Mouse (Mus musculus) lung, embryonic 14.5 days (tissue): ENCODE results near the gene Hand1. TPM values are rescaled to one million over a fixed set of nuclear protein-coding genes. Genes with fewer than 3 reads are reported as not detected.
A peak's percentile ranks its signal among the peaks of the same experiment; 100 is the strongest.
"Not testable (repeated sequence)": the region's sequence is repeated elsewhere in the genome, so short reads cannot be mapped to it uniquely, and the experiment has no call there.

Experiments used
- ATAC-seq: fragments of 200-750 bp; cut with Nextera tagmentation; 2 replicates; pipeline ENCODE4 v1.8.0; 2017; ENCODE audit warnings: mild to moderate bottlenecking, moderate TSS enrichment, moderate library complexity; ENCODE audit not compliant: insufficient read depth
- DNase-seq: peaks from one replicate; pipeline ENCODE4 v3.0.0-alpha.2; 2015
- H3K27ac ChIP-seq: fragments of 300-500 bp; sonication (generic); 2 replicates; pipeline ENCODE4 v1.5.1; 2014; ENCODE audit warnings: low read depth, mild to moderate bottlenecking, moderate library complexity
- H3K27me3 ChIP-seq: fragments of 300-500 bp; sonication (generic); 2 replicates; pipeline ENCODE4 v1.6.1; 2014; ENCODE audit warnings: low read length, control low read depth; ENCODE audit not compliant: insufficient read depth
- H3K36me3 ChIP-seq: fragments of 300-500 bp; sonication (generic); 2 replicates; pipeline ENCODE4 v1.6.1; 2014; ENCODE audit warnings: control low read depth; ENCODE audit not compliant: insufficient read depth
- H3K4me1 ChIP-seq: fragments of 300-500 bp; sonication (generic); 2 replicates; pipeline ENCODE4 v1.6.1; 2014; ENCODE audit warnings: antibody characterized with exemption, control low read depth; ENCODE audit not compliant: insufficient read depth
- H3K4me2 ChIP-seq: fragments of 300-500 bp; sonication (generic); 2 replicates; pipeline ENCODE4 v1.6.1; 2014; ENCODE audit warnings: mild to moderate bottlenecking
- H3K4me3 ChIP-seq: fragments of 300-500 bp; sonication (generic); 2 replicates; pipeline ENCODE4 v1.5.1; 2014; ENCODE audit warnings: low read depth, low read length
- H3K9ac ChIP-seq: fragments of 300-500 bp; sonication (generic); 2 replicates; pipeline ENCODE4 v1.6.1; 2014
- H3K9me3 ChIP-seq: fragments of 300-500 bp; sonication (generic); 2 replicates; pipeline ENCODE4 v1.6.1; 2016; ENCODE audit warnings: low read depth, low read length, control low read depth
- CTCF ChIP-seq: IDR thresholded peaks from 2 replicates; pipeline ENCODE4 v1.5.1; 2016; ENCODE audit warnings: antibody characterized with exemption, low read depth
- WGBS: fragments of 180-500 bp; shearing (Covaris S2); extraction: QIAGEN DNeasy Blood & Tissue Kit; methylation state at CpG from one replicate; pipeline ENCODE4 v1.1.7; 2014; 5-methylcytosine and 5-hydroxymethylcytosine counted together
- polyA plus RNA-seq: library from polyadenylated mRNA; unstranded; fragments of >200 nt; fragmentation: Nextera tagmentation; extraction: Ambion mirVana; gene quantifications from 2 replicates; pipeline ENCODE4 v1.2.1, GENCODE M21; 2014

Hand1 gene
- polyA plus RNA-seq, 1 experiment from 2014 or later: not detected

DNA sequence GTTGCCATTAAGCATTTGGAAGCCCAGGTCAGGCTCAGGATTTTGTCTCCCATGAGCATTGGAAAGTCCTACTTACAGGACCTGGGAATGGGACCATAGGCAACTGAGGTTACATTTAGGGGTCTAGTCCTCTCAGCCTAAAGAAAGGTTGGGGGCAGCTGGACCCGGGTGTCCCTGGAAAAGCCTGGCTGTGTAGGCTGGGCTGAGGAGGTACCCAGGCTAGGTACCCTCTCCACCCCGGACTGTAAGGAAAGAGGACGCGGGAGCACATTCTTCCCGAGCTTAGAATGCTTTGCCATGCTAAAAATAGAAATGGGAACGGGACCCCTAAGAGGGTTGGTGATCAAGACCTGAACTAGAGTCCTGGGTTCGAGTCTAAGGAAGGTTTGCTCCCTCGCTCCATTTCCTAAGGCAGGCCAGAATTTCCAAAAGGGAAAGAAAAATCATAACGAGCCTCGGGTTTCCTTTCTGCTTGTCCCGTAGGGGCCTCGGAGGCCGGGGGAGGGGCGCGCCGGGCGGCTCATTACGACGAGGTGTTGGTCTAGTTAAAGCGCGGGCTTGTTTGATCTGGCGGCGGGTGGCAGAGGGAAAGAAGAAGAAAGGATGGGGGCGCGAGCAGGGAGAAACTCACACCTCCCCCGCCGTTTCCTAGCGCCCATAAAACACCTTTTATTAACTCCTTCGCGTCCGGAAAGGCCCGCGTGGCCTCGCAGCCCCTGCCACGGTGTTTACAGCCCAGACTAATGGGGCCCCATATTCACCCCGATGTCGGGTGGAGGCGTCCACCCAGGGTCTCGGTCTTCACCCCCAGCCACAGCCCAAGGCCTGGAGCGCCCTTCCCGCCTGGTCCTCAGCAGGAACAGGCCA lies 5.3 kb downstream of the Hand1 start:
- Histone ChIP-seq H3K4me2 (peak overlapping the region; percentile 60), H3K27me3 (peaks cover 81% of the 10 kb centered on the region), H3K4me3 (peak overlapping the region; percentile 32), H3K4me1 (0 out of 2 replicates have a peak, but pooled peaks cover 5% of the 10 kb centered on the region), H3K36me3 (no peaks in the 10 kb centered on the region), H3K27ac (no peak overlapping the region), H3K9me3 (no peaks in the 10 kb centered on the region), H3K9ac (peak overlapping the region; percentile 34; the same call in 1 of the 2 replicates)
- ATAC-seq (no peak), DNase-seq (no peak)
- TF ChIP-seq CTCF: no peak
- WGBS: 1% methylated on average over 41 of the region's 41 CpGs

GRCm38 (mm10) chr11:57825234-57825633 lies 7.4 kb downstream of the Hand1 start:
- H3K27me3 ChIP-seq: peaks cover 60% of the 10 kb centered on the region
- 48% methylated on average over 11 of the region's 11 CpGs for WGBS
- not testable (repeated sequence) for ATAC-seq, H3K9ac ChIP-seq, H3K27ac ChIP-seq, H3K36me3 ChIP-seq, H3K4me2 ChIP-seq, H3K4me1 ChIP-seq, H3K9me3 ChIP-seq, DNase-seq, H3K4me3 ChIP-seq
- 0 out of 2 replicates have a peak, but pooled peaks have one; percentile 19 for TF ChIP-seq CTCF

- DNase-seq: no peak
- TF ChIP-seq CTCF: no peak
- Histone ChIP-seq H3K36me3 (no peaks in the 10 kb centered on the region), H3K4me3 (no peak overlapping the region), H3K4me1 (0 out of 2 replicates have a peak, but pooled peaks cover 5% of the 10 kb centered on the region), H3K9ac (no peak overlapping the region), H3K9me3 (no peaks in the 10 kb centered on the region), H3K4me2 (no peak overlapping the region), H3K27ac (no peak overlapping the region), H3K27me3 (peaks cover 45% of the 10 kb centered on the region)
- ATAC-seq: no peak
- WGBS: 58% methylated on average over 7 of the region's 7 CpGs
Measured at GRCm38 (mm10) chr11:57823714-57824113, 8.9 kb downstream of the Hand1 start.

DNA sequence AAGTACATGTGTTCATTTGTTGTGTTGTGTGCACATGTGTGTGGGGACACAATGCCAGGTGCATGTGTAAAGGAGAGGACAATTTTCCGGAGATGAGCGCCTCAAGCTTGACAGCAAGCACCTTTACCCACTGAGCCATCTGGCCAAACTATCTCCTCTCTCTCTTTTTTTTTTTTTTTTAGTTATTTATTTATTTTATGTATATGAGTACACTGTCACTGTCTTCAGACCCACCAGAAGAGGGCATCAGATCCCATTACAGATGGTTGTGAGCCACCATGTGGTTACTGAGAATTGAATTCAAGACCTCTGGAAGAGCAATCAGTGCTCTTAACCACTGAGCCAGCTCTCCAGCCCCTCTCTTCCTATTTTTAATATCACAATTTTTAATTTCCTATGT lies 9.5 kb downstream of the Hand1 start:
- H3K27me3 ChIP-seq: peaks cover 41% of the 10 kb centered on the region
- H3K9ac ChIP-seq, H3K27ac ChIP-seq, H3K4me3 ChIP-seq, H3K4me1 ChIP-seq, H3K4me2 ChIP-seq, ATAC-seq, H3K36me3 ChIP-seq, H3K9me3 ChIP-seq, DNase-seq: not testable (repeated sequence)
- 83% methylated on average over 2 of the region's 2 CpGs for WGBS

DNA sequence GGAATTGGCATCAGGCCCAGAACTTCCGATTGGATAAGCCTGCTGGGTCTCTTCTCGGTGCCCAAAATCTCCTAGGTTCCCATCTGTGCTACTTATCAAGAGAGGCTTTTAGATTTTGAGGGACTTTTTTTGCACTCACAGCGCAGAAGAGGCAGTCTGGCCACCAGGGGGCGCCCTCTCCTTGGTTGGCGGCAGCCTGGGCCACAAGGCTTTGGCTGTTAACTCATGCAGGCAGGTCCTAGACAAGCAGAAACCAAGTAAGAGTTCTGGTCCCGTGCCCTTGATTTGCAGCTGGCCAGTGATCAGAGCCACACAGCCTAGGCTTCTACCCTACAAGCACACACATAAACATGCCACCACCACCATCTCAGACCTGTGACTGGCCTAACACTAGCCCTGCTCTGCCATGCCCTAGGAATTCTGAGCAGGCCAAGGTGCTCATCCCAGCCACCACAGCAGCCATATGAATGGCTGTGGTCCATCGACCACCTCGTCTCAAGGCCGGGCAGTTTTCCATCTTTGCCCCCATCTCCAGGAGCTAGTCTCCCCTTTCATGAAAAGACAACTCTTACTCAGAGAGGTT lies 12.5 kb downstream of the Hand1 start:
- peak; percentile 93 for TF ChIP-seq CTCF
- H3K9ac ChIP-seq: no peak overlapping the region
- no peak overlapping the region for H3K27ac ChIP-seq
- H3K4me3 ChIP-seq: no peak overlapping the region
- DNase-seq (peak; percentile 89), ATAC-seq (peak; percentile 56)
- WGBS: 27% methylated on average over 9 of the region's 9 CpGs
- no peaks in the 10 kb centered on the region for H3K36me3 ChIP-seq
- no peaks in the 10 kb centered on the region for H3K4me1 ChIP-seq
- no peaks in the 10 kb centered on the region for H3K9me3 ChIP-seq
- H3K4me2 ChIP-seq: no peak overlapping the region
- H3K27me3 ChIP-seq: peaks cover 11% of the 10 kb centered on the region; the same call in 1 of the 2 replicates

DNA sequence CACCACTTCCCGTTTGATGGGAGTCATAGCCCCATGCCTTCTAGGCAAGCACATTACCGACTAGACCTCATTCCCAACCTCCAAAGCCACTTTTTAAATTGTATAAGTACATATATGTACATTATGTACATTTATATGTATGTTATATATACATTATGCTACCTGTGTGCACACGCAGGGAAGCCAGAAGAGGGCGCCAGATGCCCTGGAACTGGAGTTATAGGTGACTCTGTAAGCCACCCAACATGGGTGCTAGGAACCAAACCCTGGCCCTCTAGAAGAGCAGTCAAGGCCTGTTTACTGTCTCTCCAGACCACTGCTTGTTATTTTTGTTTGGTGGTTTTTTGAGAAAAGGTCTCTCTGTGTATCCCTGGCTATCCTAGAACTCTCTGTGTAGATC lies 14.4 kb downstream of the Hand1 start:
- ATAC-seq (no peak), DNase-seq (no peak)
- Histone ChIP-seq H3K4me3 (no peak overlapping the region), H3K4me2 (no peak overlapping the region), H3K9ac (no peak overlapping the region), H3K36me3 (no peaks in the 10 kb centered on the region), H3K9me3 (no peaks in the 10 kb centered on the region), H3K4me1 (no peaks in the 10 kb centered on the region), H3K27ac (no peak overlapping the region), H3K27me3 (no peaks in the 10 kb centered on the region)
- peak; percentile 12; the same call in 1 of the 2 replicates for TF ChIP-seq CTCF
- 87% methylated on average over 4 of the region's 4 CpGs for WGBS

GRCm38 (mm10) chr11:57813641-57814040 lies 19.0 kb downstream of the Hand1 start:
- Histone ChIP-seq H3K4me1 (no peaks in the 10 kb centered on the region), H3K4me2 (no peak overlapping the region), H3K9me3 (no peaks in the 10 kb centered on the region), H3K36me3 (peaks cover 34% of the 10 kb centered on the region), H3K4me3 (no peak overlapping the region), H3K9ac (no peak overlapping the region), H3K27me3 (no peaks in the 10 kb centered on the region), H3K27ac (no peak overlapping the region)
- DNase-seq (no peak), ATAC-seq (no peak)
- 93% methylated on average over 3 of the region's 3 CpGs for WGBS
- TF ChIP-seq CTCF: no peak
